Mouse (Mus musculus) ES-E14 (cell line): ENCODE results near the gene Smbd1. TPM values are rescaled to one million over a fixed set of nuclear protein-coding genes. Genes with fewer than 3 reads are reported as not detected.

Experiments used
- DNase-seq: peaks from one replicate; pipeline ENCODE4 v3.0.0-alpha.2; 2013; ENCODE audit warnings: low read depth, low spot score
- H3K27ac ChIP-seq: 2 replicates; pipeline ENCODE4 v1.5.1; 2012; ENCODE audit warnings: low read depth, mild to moderate bottlenecking, low read length, moderate library complexity, mixed read lengths; ENCODE audit not compliant: poor library complexity, insufficient read depth, severe bottlenecking
- H3K36me3 ChIP-seq: 2 replicates; pipeline ENCODE4 v1.6.1; 2012; ENCODE audit warnings: mild to moderate bottlenecking, low read length, moderate library complexity, mixed read lengths; ENCODE audit not compliant: control insufficient read depth, poor library complexity, insufficient read depth, severe bottlenecking
- H3K4me1 ChIP-seq, 2 experiments: fragments of 150-350 bp in 1 of 2; sonication (generic) in 1 of 2; 2 replicates each; pipeline ENCODE4 v1.6.1; 2012; ENCODE audit warnings: low read length in 2 of 2, mild to moderate bottlenecking in 1 of 2, mixed read lengths in 1 of 2; ENCODE audit not compliant: control insufficient read depth in 2 of 2, insufficient read depth in 2 of 2, poor library complexity in 1 of 2
- H3K4me3 ChIP-seq, 2 experiments: fragments of 150-350 bp in 1 of 2; sonication (generic) in 1 of 2; 2 replicates each; pipeline ENCODE4 v1.5.1; 2012; ENCODE audit warnings: low read length in 2 of 2, low read depth in 1 of 2, mild to moderate bottlenecking in 1 of 2, mixed read lengths in 1 of 2; ENCODE audit not compliant: insufficient read depth in 1 of 2, poor library complexity in 1 of 2, severe bottlenecking in 1 of 2
- H3K9ac ChIP-seq: 2 replicates; pipeline ENCODE4 v1.6.1; 2012; ENCODE audit warnings: low read depth, mild to moderate bottlenecking, low read length, mixed read lengths; ENCODE audit not compliant: poor library complexity, insufficient read depth, severe bottlenecking
- H3K9me3 ChIP-seq: fragments of 150-350 bp; sonication (generic); 2 replicates; pipeline ENCODE4 v1.6.1; 2012; ENCODE audit warnings: low read depth, mild to moderate bottlenecking, low read length; ENCODE audit not compliant: control insufficient read depth, insufficient read depth
- CHD2 ChIP-seq: IDR thresholded peaks from 2 replicates; pipeline ENCODE4 v1.6.1; 2014; ENCODE audit warnings: mild to moderate bottlenecking, low read depth, low read length, inconsistent platforms
- HCFC1 ChIP-seq: IDR thresholded peaks from 2 replicates; pipeline ENCODE4 v1.6.1; 2012; ENCODE audit warnings: low read length, inconsistent platforms, borderline replicate concordance; ENCODE audit not compliant: insufficient read depth
- MAFK ChIP-seq: IDR thresholded peaks from 2 replicates; pipeline ENCODE4 v1.6.1; 2014; ENCODE audit warnings: mild to moderate bottlenecking, low read depth, low read length, inconsistent platforms; ENCODE audit not compliant: insufficient read depth
- ZC3H11A ChIP-seq: IDR thresholded peaks from 2 replicates; pipeline ENCODE4 v1.6.1; 2012; ENCODE audit warnings: low read depth, mild to moderate bottlenecking, inconsistent platforms, low read length, borderline replicate concordance
- ZNF384 ChIP-seq: IDR thresholded peaks from 2 replicates; pipeline ENCODE4 v1.6.1; 2012; ENCODE audit warnings: low read depth, low read length, inconsistent platforms
- in situ Hi-C, 2 experiments: fragments of 600-800 bp; cut with MboI; formaldehyde crosslinking; loops; one replicate each; pipeline ENCODE4 v1.15.1; 2025; ENCODE audit warnings: low sequenced_read_pairs in 2 of 2, inconsistent platforms in 1 of 2; ENCODE audit not compliant: unreplicated experiment in 2 of 2
- total RNA-seq: library from RNA; depleted of rRNA; stranded (reverse); fragments of 300-350 nt; gene quantifications from 2 replicates; pipeline ENCODE4 v1.2.3, GENCODE M21; 2012

Gene Smbd1
- total RNA-seq, 1 experiment = 0.58 TPM

DNA sequence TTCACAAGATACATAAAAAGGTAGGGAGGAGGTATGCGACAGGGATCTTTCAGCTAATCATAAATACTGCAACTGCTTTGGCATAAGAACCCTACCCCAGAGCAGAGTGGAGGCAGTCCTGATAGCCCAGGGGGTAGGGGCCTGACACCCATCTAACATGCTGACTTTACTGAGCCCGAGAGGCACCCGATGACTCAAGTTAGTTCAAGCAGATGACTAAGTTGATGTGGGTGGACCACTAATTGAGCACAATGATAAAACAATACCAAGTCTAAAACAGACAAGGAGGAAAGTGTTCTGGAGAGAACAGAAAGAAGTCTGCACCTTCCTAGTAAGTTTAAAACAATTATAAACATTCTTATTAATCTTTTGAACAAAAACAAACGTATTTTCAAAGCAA is 21.2 kb upstream of the Smbd1 start:
- Histone ChIP-seq H3K9ac (no peak overlapping the region), H3K36me3 (peaks cover 3% of the 10 kb centered on the region; the same call in 1 of the 2 replicates)
- in situ Hi-C loops = no loop called here

DNA sequence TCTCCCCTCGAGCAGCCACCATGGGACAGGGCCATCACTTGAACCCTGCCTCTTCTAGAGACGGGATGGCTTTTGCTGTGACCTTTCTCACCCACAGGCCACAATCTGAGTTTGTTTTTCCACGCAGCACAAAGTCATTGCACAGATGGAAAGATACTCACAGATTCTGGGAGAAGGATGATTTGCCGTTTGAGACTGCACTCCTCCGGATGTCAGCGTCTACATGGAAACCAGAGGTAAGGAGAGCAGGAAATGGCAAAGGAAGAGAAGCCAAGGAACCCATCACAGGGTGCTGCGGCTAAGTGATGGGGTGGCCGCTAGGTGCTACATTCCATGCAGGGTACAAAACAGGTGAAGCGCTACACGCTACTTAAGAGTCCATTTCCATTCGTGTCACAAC is 18.8 kb upstream of the Smbd1 start:
- Histone ChIP-seq H3K36me3 (peaks cover 14% of the 10 kb centered on the region; the same call in 1 of the 2 replicates), H3K27ac (no peak overlapping the region), H3K4me3 (no peak overlapping the region), H3K9ac (no peak overlapping the region), H3K4me1 (peaks cover 11 to 17% of the 10 kb centered on the region in 2 experiments; a peak in 3 of 4 replicates), H3K9me3 (no peaks in the 10 kb centered on the region)
- DNase-seq = no peak
- TF ChIP-seq ZNF384 = no peak
- TF ChIP-seq CHD2 = no peak
- no peak for TF ChIP-seq HCFC1
- no peak for TF ChIP-seq MAFK
- TF ChIP-seq ZC3H11A = no peak
- in situ Hi-C loops = no loop called here

More for the DNA sequence above, 21.2 kb upstream of the Smbd1 start:
- no peak overlapping the region for H3K27ac ChIP-seq
- H3K9me3 ChIP-seq = no peaks in the 10 kb centered on the region
- H3K4me1 ChIP-seq = 0 out of 4 replicates have a peak, but pooled peaks cover 0 to 3% of the 10 kb centered on the region in 2 experiments
- no peak overlapping the region for H3K4me3 ChIP-seq
- TF ChIP-seq CHD2 (no peak), HCFC1 (no peak), ZNF384 (no peak), ZC3H11A (no peak), MAFK (no peak)
- DNase-seq = no peak

DNA sequence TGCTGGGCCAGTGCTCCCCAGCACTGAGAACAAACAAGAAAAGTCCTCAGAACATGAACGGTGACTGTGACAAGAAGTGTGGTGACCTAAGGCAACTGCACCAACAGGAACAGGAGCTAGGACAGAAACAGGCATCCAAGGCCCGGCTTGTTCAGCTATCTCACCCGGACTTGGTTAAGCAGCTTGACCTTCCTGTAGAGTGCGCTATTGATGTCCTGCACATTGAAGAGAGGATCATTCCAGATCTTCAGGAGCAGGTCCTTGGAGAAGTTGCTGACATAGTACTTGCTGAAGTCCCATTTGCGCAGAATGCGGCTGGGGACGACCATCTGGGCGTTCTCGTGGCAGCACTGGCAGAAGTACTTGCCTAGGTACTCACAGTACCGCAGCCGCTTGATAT is 16.2 kb upstream of the Smbd1 start:
- in situ Hi-C loops = no loop called here
- Histone ChIP-seq H3K36me3 (peaks cover 17% of the 10 kb centered on the region), H3K4me3 (no peak overlapping the region), H3K9me3 (no peaks in the 10 kb centered on the region), H3K9ac (no peak overlapping the region), H3K4me1 (peaks cover 11 to 22% of the 10 kb centered on the region in 2 experiments; a peak in 3 of 4 replicates), H3K27ac (no peak overlapping the region)
- no peak for DNase-seq
- TF ChIP-seq HCFC1 (no peak), MAFK (no peak)

DNA sequence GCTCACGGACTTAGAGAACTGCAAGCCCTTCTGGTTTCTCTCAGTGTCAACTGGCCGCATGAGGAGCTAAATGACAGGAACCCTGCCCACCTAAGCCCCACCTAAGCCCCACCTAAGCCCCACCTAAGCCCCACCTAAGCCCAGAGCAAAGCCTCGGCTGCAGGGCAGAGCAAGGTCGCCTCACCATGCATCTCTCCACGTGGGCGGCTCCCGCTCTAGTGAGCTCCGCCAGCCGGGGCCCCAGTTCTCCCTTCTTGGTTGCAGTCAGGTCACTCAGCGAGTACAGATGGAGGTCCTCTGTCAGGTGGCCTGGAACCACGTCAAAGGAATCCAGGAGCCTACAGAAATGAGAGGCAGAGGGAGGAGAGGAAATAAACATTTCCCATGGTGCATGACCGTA is 15.1 kb upstream of the Smbd1 start:
- no peak for DNase-seq
- Histone ChIP-seq H3K36me3 (peaks cover 17% of the 10 kb centered on the region), H3K9me3 (no peaks in the 10 kb centered on the region), H3K9ac (no peak overlapping the region), H3K4me1 (peaks cover 11 to 22% of the 10 kb centered on the region in 2 experiments; a peak in 3 of 4 replicates), H3K27ac (no peak overlapping the region), H3K4me3 (no peak overlapping the region)
- TF ChIP-seq ZNF384 = no peak
- no peak for TF ChIP-seq ZC3H11A
- no peak for TF ChIP-seq HCFC1
- no peak for TF ChIP-seq CHD2
- no peak for TF ChIP-seq MAFK
- in situ Hi-C loops = no loop called here

DNA sequence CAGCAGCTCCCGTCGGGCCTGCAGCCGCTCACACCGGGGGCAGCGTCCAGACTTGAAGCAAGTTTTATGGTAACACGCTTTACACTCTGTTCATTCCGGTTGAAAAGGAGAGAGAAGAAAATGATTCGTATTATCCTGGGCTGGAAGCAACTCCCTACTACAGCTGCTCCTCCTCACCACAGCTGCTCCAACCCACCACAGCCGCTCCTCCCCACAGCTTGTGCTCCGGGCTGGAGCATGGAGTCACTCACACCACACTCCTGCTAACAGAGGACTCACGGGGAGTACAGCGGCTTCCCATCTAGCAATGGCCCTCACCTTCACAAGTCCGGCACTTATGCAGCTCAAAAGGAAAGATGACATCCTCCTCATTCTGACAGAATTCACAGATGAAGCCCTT is 13.8 kb upstream of the Smbd1 start:
- H3K4me1 ChIP-seq = peaks cover 11 to 22% of the 10 kb centered on the region in 2 experiments; a peak in 3 of 4 replicates
- no peak overlapping the region for H3K9ac ChIP-seq
- in situ Hi-C loops = no loop called here
- no peak overlapping the region for H3K4me3 ChIP-seq
- DNase-seq = no peak
- TF ChIP-seq ZC3H11A (no peak), MAFK (no peak), CHD2 (no peak), ZNF384 (no peak), HCFC1 (no peak)
- H3K27ac ChIP-seq = no peak overlapping the region
- H3K36me3 ChIP-seq = peaks cover 17% of the 10 kb centered on the region
- H3K9me3 ChIP-seq = no peaks in the 10 kb centered on the region
